Mouse (Mus musculus) heart, adult 10 weeks (tissue): ENCODE results near the gene Rpl22. TPM values are rescaled to one million over a fixed set of nuclear protein-coding genes. Genes with fewer than 3 reads are reported as not detected.

Source experiments
- polyA plus RNA-seq: library from polyadenylated mRNA; stranded (reverse); fragments of 350-450 nt; fragmentation: Illumina TruSeq; extraction: RNeasy Lipid Tissue Mini Kit (QIAGEN cat#74804); gene quantifications from one replicate; pipeline ENCODE4 v1.2.3, GENCODE M21; 2014; ENCODE audit warnings: low read depth, low replicate concordance

Rpl22 gene
- 418 TPM for polyA plus RNA-seq

DNA sequence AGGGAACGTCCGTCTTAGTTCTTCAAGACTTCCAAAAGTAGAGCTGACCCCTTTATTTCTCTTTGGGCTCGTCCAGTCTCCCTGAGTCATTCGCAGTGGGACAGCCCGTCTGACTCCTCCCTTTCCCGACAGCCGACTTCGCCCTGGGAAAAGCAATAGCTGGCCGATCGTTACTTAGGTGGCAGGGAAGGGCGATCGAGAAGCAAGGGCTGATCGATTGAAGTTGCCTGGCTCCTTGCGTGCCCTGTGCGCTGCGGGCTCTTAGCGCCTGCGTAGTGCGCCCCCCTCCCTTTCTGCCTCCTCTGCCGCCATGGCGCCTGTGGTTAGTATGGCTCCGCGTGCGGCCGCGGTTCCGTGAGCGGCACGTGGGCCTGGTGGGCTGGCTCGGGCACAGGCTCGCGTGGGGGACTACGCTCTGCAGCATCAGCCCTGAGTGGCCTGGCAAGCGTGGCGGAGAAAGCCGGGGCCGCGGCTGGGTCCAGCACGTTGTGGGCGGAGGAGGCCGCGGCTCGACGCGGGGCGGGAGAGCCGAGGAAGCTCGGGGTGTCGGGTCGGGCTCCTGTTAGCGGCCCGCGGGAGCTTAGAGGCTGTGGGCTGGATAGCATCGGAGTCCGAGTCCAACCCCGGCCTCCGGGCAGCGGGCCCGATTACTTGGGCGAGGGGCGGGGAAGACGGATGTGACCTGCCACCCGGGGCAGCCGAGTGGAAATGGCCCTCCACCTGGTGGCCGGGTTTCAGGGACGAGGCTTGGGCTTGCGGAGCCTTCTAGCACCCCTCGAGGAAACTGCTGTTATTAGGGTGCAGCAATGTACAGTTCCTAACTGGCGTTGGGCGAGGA is at the start of gene Rpl22:
Gene Rpl22 (plus strand): TSS at position 169 of the 838 bp plus-strand sequence.

DNA sequence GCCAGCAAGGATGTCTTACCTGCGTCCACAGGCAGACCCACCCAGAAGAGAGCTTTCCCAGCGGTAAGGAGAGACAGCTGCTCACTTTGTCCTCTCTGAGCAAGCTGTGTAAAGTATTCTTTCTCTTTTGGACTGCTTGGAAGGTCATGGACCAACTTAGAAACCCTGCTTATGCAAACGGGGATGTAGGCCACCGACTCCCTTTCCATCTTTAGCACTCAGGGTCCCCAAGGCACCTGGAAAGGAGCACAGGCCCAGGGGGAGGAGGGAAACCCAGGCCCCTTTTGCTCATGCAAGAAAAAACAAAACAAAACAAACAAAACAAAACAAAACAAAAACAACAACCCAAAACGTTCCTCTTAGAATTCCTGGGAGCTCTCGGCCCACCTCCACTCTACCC is 34.0 kb upstream of the Rpl22 start, which contains the start of gene Hes3:
Gene Hes3 (minus strand): TSS at position 101 of the 400 bp plus-strand sequence.

DNA sequence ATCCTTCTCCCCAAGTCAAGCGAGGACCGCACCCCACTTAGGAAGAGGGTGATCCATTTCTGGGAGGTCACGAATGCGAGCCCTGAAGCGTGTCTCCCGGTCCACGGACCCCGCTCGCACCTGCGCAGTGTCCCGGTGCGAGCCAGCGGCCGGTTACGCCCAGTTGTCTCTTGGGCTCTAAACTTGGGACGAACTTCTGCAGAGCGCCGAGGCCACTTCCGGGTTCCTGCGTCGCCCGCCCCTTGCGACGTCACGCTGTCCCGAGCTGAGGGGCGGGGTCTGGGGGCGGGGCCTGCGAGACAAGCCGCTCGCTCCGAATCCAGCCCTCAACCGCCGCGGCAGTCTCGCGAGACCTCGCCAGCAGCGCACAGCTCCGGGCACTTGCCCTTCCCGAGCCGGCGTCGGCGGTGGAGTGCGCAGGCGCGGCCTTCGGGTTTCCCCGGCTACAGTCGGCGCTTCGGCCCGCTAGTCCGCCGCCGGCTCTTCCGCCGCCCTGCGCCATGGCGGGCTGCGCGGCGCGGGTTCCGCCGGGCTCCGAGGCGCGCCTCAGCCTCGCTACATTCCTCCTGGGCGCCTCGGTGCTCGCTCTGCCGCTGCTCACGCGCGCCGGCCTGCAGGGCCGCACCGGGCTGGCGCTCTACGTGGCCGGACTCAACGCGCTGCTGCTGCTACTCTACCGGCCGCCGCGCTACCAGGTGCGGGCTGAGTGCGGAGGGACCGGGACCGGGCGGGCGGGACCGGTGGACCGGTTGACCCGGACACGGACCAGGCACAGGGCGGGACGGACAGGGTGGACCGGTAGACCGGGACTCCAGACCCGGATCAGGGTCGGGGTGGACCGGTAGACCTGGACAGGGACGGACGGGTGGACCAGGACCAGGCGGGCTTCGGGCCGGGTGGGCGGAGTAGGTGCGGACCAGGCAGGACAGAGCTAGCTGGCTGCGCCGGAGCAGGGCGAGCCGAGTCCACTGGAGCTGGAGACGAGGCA is 28.4 kb upstream of the Rpl22 start, which contains the start of gene Icmt:
Gene Icmt (plus strand): TSS at position 354 of the 988 bp plus-strand sequence.

DNA sequence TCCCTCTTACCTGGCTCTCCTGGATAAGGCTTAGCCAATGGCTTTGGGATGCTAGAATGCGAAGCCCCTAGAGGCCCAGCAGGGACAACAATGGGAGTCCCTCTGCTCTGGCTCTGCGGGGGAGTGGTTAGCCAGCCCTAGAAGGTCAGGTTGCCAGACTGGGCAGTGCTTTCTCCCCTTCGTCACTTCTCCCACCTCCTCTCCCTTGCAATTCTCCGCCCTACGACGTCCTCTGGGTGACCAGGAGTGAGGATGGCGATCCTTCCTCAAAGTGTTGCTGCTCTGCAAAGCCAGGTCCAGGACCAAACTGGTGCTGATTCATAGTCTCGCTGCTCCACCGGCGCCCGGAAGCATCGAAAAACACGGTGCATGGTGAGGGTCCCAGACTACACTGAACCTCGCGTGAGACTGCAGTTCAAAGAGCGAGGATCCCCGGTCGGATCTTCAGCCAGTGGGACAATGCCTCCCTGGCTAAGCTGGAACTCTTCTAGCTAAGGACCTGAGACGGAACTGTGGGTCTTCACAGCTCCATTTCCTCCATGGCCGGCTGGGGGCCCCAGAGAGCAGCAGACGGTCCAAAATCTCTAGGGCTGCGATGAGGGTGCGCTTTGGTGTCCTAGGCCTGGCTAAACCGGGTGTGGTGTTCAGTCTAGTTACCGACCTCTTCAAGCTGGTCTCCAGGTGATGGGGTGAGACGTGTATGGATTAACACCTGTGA is 6.9 kb upstream of the Rpl22 start, which contains the start of gene Rnf207:
Gene Rnf207 (minus strand): TSS at position 477 of the 718 bp plus-strand sequence.

DNA sequence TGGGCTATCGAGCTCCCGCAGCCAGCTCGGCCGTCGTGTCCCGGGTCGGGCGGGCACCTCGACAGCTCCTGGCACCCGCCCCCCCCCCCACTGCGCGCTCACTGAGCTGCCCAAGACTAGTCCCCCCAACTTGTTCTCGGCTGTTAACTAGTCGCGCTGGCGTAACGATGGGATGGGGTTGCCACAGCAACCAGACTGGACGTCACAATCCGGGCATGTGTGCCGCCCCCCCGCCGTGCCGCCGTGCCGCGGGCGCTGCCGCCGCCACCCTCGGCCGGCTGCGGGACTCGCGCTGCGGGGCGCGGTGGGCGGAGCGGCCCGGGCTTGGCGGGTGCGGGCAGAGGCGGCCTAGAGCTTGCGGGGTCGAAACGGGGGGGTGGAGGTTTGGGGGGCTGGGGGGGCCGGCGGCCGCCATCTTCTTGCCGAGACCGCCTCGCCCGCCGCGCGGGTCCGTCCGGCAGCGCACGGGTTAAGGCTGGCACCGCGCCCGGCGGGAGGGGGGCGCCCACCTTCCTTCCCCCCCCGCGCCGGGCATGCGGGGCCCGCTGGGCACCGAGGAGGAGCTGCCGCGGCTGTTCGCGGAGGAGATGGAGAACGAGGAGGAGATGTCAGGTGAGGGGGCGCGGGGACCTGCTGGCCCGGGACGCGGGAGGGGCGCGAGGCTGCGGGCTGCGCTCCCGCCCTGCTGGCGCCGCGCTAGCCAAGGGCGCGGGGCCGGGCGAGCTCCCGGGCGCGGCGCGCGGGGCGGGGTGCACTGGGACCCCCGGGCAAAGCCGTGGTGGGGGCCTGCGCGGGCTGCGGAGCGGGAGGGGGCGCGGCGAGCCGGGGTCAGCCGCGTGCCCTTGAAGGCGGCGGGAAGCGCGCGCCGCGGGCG is 13.1 kb downstream of the Rpl22 start, which contains the start of gene Chd5:
Gene Chd5 (plus strand): TSS at position 233 of the 874 bp plus-strand sequence.

Other genes starting within 250 kb of the Rpl22 start
- 2.9 TPM for gene Tnfrsf25, start 209.8 kb upstream of the Rpl22 start, polyA plus RNA-seq
- gene Espn, start 173.4 kb upstream of the Rpl22 start, polyA plus RNA-seq = 3.5 TPM
- not detected for gene Hes2, start 166.9 kb upstream of the Rpl22 start, polyA plus RNA-seq
- 86.4 TPM for gene Acot7, start 147.6 kb upstream of the Rpl22 start, polyA plus RNA-seq
- 11.3 TPM for gene Gpr153, start 51.5 kb upstream of the Rpl22 start, polyA plus RNA-seq
- not detected for gene Hes3, start 34.1 kb upstream of the Rpl22 start, polyA plus RNA-seq
- 22.0 TPM for gene Icmt, start 28.5 kb upstream of the Rpl22 start, polyA plus RNA-seq
- 112 TPM for gene Rnf207, start 6.7 kb upstream of the Rpl22 start, polyA plus RNA-seq
- 0.13 TPM for gene Chd5, start 12.9 kb downstream of the Rpl22 start, polyA plus RNA-seq
- gene Nphp4, start 151.0 kb downstream of the Rpl22 start, polyA plus RNA-seq = 0.45 TPM
- gene Kcnab2, start 152.1 kb downstream of the Rpl22 start, polyA plus RNA-seq = 1.3 TPM